Mouse (Mus musculus): Measurements from ENCODE around the gene Nr2e1.

DNA sequence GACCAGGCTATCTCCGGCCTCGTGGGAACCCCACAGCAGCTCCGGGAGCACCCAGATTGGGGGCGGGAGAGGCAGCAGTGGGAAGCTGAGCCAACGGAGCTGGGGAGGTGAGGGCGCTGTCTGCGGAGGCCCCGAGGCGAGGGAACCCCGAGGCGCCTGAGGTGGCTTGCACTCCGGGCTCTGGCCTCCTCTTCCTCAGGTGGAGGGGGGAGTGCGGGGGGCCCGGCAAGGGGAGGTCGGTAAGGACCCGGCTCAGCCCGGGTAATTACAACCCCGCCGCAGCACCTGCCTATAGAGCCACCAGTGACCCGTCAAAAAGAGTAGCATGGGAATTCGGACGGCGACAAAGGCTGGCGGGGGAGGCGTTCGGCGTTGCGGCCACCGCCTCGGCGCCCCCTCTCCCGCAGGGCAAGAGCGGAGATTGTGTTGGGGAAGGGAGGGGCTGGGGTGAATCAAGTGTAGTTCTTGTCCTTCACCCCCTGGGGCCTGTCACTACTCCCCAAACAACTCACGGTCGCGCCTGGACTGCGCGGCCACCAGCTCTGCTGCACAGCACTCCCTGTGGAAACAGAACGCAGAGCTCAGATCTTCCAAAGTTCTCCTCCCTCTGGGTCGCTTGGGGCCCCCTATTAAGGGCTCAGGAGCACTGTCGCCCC lies 3.8 kb downstream of the Nr2e1 start:
- TF ChIP-seq CTCF (IDR thresholded peaks at IDR 0.05; ENCODE audit: borderline replicate concordance, control insufficient read depth, extremely low read depth, insufficient read depth, low read length, poor library complexity) (no peak), POLR2A (IDR thresholded peaks at IDR 0.05; ENCODE audit: control insufficient read depth, extremely low read depth, insufficient read depth, low read length, poor library complexity) (no peak)

All from thymus, adult 2 months (tissue).